Mouse (Mus musculus): ENCODE results near the gene Pgp. TPM values are rescaled to one million over a fixed set of nuclear protein-coding genes. Genes with fewer than 3 reads are reported as not detected.

The Pgp gene
- total and polyA plus RNA-seq, 3 experiments, result 35.7 to 44.5 (median 39.1) TPM

DNA sequence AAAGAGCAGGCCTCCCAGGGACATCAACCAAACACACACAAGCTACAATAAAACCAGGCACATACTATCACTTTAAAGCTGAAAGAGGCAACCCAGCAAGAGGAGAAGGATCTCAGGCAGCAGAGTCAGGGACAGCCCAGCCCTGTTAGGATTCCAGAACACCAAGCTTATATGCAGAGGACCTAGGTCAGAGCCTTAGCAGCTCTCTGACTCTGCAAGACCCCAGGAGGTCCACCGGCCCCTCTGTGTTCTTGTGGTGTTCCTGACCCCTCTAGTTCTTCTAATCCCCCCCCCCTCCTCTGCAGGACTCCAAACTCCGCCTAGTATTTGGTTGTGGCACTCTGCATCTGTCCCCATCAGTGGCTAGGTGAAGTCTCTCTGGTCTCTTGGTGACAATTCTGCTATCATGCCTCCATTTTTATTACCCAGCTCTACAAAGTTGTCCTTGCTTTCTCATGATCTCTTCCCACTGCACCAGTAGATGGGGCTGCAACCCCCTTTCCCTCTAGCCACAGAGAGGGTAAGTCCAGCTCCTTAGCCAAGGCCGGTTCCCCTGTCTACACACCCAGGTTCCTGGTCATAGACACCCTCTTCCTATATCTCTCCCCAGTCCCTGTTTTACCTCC lies 10.1 kb downstream of the Pgp start:
- no peak for DNase-seq
- H3K79me2 ChIP-seq (replicated peaks; ENCODE audit: control insufficient read depth, insufficient read depth, low read length), result no peaks in the 10 kb centered on the region
- peaks cover 4% of the 10 kb centered on the region for H3K4me1 ChIP-seq (ENCODE audit: control insufficient read depth, insufficient read depth, low read length)
- 61% methylated on average over 3 of the region's 3 CpGs for WGBS
- no peak overlapping the region for H3K4me3 ChIP-seq
- intact Hi-C loops (cut with DNase I), result no loop called here
- no peaks in the 10 kb centered on the region for H3K27me3 ChIP-seq (ENCODE audit: control insufficient read depth, insufficient read depth, low read length)
- H3K27ac ChIP-seq, result no peak overlapping the region
- H3K36me3 ChIP-seq (ENCODE audit: control insufficient read depth, insufficient read depth, low read length), result no peaks in the 10 kb centered on the region
- H3K9ac ChIP-seq (ENCODE audit: low read depth, low read length), result no peak overlapping the region
- TF ChIP-seq CTCF (IDR thresholded peaks at IDR 0.05) (no peak; the same call in 1 of the 2 replicates), POLR2A (IDR thresholded peaks at IDR 0.05; ENCODE audit: insufficient read depth, low read depth, low read length) (no peak), EP300 (IDR thresholded peaks at IDR 0.05; ENCODE audit: insufficient read depth, low read depth, low read length) (no peak)

DNA sequence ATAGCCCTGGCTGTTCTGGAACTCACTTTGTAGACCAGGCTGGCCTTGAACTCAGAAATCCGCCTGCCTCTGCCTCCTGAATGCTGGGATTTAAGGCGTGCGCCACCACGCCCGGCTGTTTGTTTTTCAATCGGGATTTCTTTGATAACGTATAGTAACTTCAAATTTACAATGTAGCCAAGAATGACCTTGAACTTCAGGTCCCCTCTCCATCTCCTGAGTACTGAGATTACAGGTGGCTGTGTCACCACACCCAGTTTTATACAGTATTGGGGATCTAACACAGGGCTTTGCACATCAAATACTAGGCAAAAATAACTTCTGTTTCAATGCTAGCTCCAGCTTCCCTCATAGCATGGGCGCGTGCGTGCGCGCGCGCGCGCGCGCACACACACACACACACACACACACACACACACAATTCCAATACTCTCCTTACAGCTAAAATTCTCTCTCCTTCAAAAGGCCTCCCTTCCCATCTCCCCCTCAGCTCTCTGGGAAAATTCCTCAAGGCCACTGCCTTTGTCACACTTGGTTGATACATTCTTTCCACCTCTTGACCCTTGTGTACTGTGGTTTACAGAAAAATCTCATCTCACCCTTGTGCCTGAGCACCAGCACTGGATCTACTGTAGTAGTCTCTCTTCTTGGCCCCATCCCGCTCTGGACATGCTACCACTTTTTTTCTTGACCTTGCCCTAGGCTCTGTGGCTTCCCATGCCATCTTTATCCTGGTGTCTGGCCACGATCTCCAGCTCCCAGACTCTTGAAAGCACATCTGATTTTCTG lies 11.0 kb downstream of the Pgp start:
- 93% methylated on average over 20 of the region's 20 CpGs for WGBS
- Histone ChIP-seq H3K9ac (ENCODE audit: low read depth, low read length) (no peak overlapping the region), H3K27ac (no peak overlapping the region), H3K4me1 (ENCODE audit: control insufficient read depth, insufficient read depth, low read length) (peaks cover 4% of the 10 kb centered on the region), H3K4me3 (no peak overlapping the region), H3K36me3 (ENCODE audit: control insufficient read depth, insufficient read depth, low read length) (no peaks in the 10 kb centered on the region), H3K79me2 (replicated peaks; ENCODE audit: control insufficient read depth, insufficient read depth, low read length) (no peaks in the 10 kb centered on the region), H3K27me3 (ENCODE audit: control insufficient read depth, insufficient read depth, low read length) (no peaks in the 10 kb centered on the region)
- TF ChIP-seq CTCF (IDR thresholded peaks at IDR 0.05) (no peak), POLR2A (IDR thresholded peaks at IDR 0.05; ENCODE audit: insufficient read depth, low read depth, low read length) (no peak), EP300 (IDR thresholded peaks at IDR 0.05; ENCODE audit: insufficient read depth, low read depth, low read length) (no peak)
- intact Hi-C loops (cut with DNase I), result no loop called here
- DNase-seq, result no peak

DNA sequence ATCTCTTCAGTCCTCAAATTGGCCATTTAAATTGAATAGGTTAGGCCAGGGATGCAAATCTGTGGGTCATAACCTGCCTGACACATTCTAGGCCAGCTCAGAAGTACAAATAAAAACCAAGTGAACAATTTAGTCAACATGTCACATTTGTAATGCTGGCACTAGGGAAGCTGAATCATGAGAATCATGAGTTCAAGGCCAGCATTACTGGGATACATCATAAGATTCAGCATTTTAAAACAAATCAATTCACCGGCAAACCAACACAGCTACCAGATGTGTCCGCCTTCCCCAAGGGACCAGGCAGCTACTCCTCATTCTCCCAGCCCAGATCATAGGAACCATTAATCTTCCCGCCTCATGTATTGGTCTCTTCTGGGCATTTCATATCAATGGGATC lies 13.3 kb downstream of the Pgp start:
- Histone ChIP-seq H3K27ac (no peak overlapping the region), H3K4me1 (ENCODE audit: control insufficient read depth, insufficient read depth, low read length) (no peaks in the 10 kb centered on the region), H3K79me2 (replicated peaks; ENCODE audit: control insufficient read depth, insufficient read depth, low read length) (no peaks in the 10 kb centered on the region), H3K36me3 (ENCODE audit: control insufficient read depth, insufficient read depth, low read length) (no peaks in the 10 kb centered on the region), H3K4me3 (no peak overlapping the region), H3K9ac (ENCODE audit: low read depth, low read length) (no peak overlapping the region), H3K27me3 (ENCODE audit: control insufficient read depth, insufficient read depth, low read length) (no peaks in the 10 kb centered on the region)
- 88% methylated on average over 3 of the region's 3 CpGs for WGBS
- intact Hi-C loops (cut with DNase I), result no loop called here
- TF ChIP-seq CTCF (IDR thresholded peaks at IDR 0.05), result no peak
- TF ChIP-seq POLR2A (IDR thresholded peaks at IDR 0.05; ENCODE audit: insufficient read depth, low read depth, low read length), result no peak
- TF ChIP-seq EP300 (IDR thresholded peaks at IDR 0.05; ENCODE audit: insufficient read depth, low read depth, low read length), result no peak
- DNase-seq, result no peak

DNA sequence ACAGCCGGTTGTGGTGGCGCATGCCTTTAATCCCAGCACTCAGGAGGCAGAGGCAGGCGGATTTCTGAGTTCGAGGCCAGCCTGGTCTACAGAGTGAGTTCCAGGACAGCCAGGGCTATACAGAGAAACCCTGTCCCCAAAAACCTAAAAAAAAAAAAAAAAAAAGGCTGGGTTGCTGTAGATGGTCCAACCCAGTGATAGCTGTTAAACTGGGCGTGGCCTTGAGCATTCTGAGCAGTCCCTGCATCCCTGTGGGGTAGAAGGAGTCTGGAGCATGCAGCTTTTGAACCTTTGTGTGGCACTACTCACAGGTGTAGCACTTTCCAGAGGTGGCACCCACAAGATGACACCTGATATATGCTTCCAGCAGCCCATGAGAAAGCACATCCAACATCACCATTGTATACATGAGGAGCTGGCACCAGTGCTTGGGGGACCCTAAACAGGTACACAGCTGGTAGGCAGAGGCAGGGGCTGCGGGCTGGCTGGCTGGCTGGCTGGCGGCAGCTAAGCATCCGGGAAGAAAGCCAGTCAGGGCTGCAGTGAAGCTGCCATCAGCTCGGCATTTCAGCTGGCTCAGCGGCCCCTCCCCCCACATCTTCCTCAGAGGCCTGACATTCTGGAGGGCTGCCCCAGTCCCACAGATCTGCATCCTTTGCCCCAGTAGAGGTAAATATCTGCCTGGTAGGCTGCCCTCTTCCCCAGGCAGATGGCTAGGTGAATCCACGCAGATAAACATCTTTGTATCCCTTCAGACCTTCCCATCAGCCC lies 15.1 kb downstream of the Pgp start:
- Histone ChIP-seq H3K36me3 (ENCODE audit: control insufficient read depth, insufficient read depth, low read length) (no peaks in the 10 kb centered on the region), H3K79me2 (replicated peaks; ENCODE audit: control insufficient read depth, insufficient read depth, low read length) (no peaks in the 10 kb centered on the region), H3K4me1 (ENCODE audit: control insufficient read depth, insufficient read depth, low read length) (no peaks in the 10 kb centered on the region), H3K27me3 (ENCODE audit: control insufficient read depth, insufficient read depth, low read length) (peaks cover 6% of the 10 kb centered on the region), H3K4me3 (no peak overlapping the region), H3K27ac (no peak overlapping the region), H3K9ac (ENCODE audit: low read depth, low read length) (no peak overlapping the region)
- TF ChIP-seq POLR2A (IDR thresholded peaks at IDR 0.05; ENCODE audit: insufficient read depth, low read depth, low read length), result no peak
- TF ChIP-seq EP300 (IDR thresholded peaks at IDR 0.05; ENCODE audit: insufficient read depth, low read depth, low read length), result no peak
- no peak for TF ChIP-seq CTCF (IDR thresholded peaks at IDR 0.05)
- WGBS, result 45% methylated on average over 11 of the region's 11 CpGs
- DNase-seq, result no peak
- intact Hi-C loops (cut with DNase I), result no loop called here

GRCm38 (mm10) chr17:24488186-24488661 lies 18.0 kb downstream of the Pgp start, which contains the start of gene Caskin1:
Caskin1 (plus strand) TSS chr17:24488601.
- peaks cover 6% of the 10 kb centered on the region for H3K27me3 ChIP-seq (ENCODE audit: control insufficient read depth, insufficient read depth, low read length)
- H3K27ac ChIP-seq, result no peak within 1 kb of the TSS
- no peaks in the 10 kb centered on the region for H3K36me3 ChIP-seq (ENCODE audit: control insufficient read depth, insufficient read depth, low read length)
- peak within 1 kb of the TSS; percentile 58 for H3K4me3 ChIP-seq
- intact Hi-C loops (cut with DNase I), result no loop called here
- H3K79me2 ChIP-seq (replicated peaks; ENCODE audit: control insufficient read depth, insufficient read depth, low read length), result no peaks in the 10 kb centered on the region
- peak within 1 kb of the TSS; percentile 67 for H3K9ac ChIP-seq (ENCODE audit: low read depth, low read length)
- DNase-seq, result no peak
- WGBS, result under 1% methylated on average over 45 of the region's 45 CpGs
- TF ChIP-seq POLR2A (IDR thresholded peaks at IDR 0.05; ENCODE audit: insufficient read depth, low read depth, low read length) (no peak), CTCF (IDR thresholded peaks at IDR 0.05) (no peak), EP300 (IDR thresholded peaks at IDR 0.05; ENCODE audit: insufficient read depth, low read depth, low read length) (no peak)
- H3K4me1 ChIP-seq (ENCODE audit: control insufficient read depth, insufficient read depth, low read length), result no peaks in the 10 kb centered on the region

Measured in heart, adult 2 months (tissue).